Mouse (Mus musculus) layer of hippocampus, postnatal 14 days (tissue): Measurements from ENCODE around the gene Slc35c1. TPM values are rescaled to one million over a fixed set of nuclear protein-coding genes. Genes with fewer than 3 reads are reported as not detected.
"Not testable (repeated sequence)": the region's sequence is repeated elsewhere in the genome, so short reads cannot be mapped to it uniquely, and the experiment has no call there.

Experiments
- DNase-seq, 2 experiments: peaks; one replicate each; pipeline ENCODE4 v3.0.0; 2021 to 2022; ENCODE audit warnings: low spot score in 2 of 2, mixed read lengths in 1 of 2
- total RNA-seq, 2 experiments: library from RNA; stranded (reverse); gene quantifications; 2 replicates each; pipeline ENCODE4 v1.2.3; 2021

The Slc35c1 gene
- total RNA-seq, 2 experiments from 2014 or later = 16.7 to 18.8 TPM

DNA sequence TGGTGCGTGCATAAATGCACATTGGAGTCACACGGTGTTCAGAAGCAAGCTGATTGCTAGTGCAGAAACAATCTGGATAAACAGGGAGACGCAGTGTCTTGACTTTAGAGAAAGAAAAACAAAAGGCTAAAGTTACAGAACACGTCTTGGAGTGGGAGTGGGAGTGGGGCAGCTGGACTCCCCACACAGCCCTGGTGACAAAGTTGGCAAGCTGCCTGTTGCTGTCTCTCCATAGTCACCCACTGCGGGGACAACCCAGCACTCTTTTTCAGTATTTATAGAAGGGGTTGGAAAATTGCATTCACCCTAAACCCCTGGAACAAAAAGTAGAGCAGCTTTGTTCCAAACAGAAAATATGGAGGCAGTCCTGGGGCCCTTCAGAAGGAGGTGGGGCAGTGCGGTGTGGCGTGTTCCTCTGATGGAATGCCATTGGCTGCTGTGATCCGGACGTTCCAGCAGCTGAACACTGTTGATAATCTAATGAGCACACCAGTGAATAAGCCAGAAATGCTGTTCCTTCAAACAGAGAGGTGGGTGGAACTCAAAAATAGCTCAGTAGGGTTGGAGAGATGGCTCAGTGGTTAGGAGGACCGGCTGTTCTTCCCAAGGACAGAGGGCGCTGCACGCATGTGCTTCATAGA, 17.5 kb upstream of the Slc35c1 start:
- DNase-seq = no peak

DNA sequence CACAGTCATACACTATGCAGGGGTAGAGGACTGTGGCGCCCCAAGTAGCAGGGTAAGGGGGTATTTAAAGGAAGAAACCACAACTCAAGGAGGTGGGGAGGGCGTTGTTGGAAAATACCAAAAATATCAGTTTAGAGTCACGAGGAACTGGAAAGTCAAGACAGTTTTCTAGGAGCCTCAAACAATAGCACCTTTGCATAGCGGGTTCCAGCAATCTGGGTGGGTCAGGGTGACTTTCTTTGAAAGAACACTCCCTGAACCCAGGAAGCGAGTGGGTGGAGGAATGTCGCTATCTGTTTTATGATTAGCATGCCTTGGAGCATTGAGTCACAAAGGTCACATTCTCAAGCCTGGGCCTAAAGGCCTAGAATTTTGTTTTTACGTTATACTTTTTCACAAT, 16.2 kb upstream of the Slc35c1 start:
- not testable (repeated sequence) for DNase-seq

GRCm38 (mm10) chr2:92475711-92476110, 15.4 kb upstream of the Slc35c1 start:
- no peak for DNase-seq

DNA sequence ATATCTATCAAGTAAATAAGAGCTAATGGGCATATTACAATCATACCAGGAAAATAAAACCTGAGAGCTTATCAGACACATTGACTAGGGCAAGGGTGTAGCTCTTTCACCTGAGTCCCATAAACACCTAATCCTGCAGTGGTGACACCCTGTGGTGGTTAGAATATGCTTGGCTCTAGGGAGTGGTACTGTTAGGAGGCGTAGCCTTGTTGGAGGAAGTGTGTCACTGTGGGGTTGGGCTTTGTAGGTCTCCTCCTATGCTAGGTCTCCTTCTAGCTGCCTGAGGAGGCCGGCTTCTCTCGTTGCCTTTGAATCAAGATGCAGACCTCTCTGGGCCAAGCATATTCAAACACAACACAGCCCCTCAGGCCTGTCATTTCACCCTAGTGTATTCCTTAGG, 14.6 kb upstream of the Slc35c1 start:
- DNase-seq = no peak

DNA sequence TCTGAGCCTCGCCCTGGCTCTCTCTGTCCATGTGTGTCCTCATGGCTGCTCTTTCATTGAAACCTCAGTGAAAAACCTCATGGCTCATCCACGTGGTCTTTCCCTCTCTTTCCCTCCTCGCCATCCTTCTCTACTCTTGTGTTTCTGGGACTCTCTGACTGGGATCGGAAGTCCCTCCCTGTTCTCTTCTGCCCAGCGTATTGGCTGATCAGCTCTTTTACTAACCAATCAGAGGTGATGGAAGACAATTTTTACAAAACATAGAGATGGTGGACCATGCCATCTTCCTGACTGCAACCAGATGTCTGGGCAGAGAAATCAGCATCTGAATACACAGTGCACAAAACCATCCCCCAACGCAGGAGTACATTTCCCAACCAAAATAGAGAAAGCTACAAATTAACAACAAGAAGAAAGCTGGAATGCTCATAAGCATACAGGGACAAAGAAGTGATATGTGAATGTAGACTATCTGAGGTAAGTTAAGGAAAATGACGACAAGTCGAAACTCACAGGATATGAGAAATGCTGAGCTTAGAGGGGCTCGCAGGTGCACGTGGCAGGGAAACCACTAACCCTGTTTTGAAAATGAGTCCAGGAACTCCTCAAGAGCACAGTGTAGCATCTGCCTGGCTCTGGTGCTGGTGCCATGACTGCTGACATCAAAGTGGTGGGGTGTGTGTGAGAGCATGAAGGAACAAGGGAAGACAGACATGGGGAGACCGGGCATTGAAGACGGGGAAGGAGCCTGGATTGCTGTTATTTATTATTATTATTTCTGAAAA, 11.7 kb upstream of the Slc35c1 start:
- DNase-seq = no peak

DNA sequence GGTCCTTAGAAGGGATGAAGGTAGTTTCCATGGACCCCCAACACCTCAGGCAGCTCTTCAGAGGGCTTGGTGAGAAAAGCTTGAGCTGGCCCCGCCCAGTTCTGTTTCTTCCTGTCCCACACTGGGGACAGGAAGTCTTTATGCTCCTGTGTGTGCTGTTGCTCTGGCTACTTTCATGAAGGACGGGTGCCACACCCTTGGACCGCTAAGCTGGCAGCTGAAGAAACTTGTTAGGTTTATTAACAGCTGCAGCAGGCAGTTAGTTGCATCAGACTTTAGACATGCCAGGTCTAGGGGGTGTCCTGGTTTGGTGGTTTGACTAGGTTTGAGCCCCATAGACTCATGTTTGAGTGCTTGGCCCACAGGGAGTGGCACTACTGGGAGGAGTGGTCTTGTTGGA, 4.4 kb upstream of the Slc35c1 start:
- DNase-seq = no peak

DNA sequence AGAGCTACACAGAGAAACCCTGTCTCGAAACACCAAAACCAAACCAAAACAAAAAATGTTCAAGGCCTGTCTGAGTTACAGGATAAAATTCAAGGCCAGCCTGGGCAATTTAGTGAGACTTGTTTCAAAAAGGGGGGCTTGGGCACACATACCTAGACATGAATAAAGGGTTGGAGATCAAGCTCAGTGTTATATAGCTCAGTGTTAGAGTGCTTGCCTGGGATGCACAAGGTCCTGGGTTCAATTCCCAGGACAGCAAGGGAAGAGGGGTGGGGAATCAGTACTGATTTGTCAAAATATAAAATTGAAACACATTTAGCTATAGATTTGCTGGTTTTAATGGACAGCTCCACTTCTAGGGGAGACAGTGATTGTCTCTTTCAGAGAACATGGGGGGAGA, 877 bp upstream of the Slc35c1 start:
- no peak for DNase-seq

GRCm38 (mm10) chr2:92459141-92459920, 1.0 kb downstream of the Slc35c1 start:
- peak; percentile 78 to 82 for DNase-seq

GRCm38 (mm10) chr2:92458481-92458880, 1.9 kb downstream of the Slc35c1 start:
- no peak for DNase-seq

- no peak for DNase-seq
Observed at GRCm38 (mm10) chr2:92456970-92457530, 3.3 kb downstream of the Slc35c1 start.

DNA sequence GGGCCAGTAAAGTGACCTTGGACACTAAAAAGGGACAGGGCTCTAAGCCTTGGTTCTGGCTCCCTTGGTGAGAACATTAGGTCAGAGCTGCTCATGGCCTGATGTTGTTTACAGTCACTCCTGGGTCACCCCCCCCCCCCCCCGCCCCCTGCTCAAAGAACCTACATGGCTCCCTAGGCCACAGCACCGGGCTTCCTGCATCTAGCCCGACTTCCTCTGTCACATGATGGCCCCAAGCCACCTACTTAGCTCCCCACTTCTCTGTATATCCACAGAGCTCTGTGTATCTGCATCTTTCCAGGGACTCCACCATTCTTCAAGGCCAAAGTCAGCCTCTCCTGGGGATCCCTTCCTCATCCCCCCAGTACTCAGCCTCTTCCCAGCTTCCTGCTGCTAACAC, 4.6 kb downstream of the Slc35c1 start:
- DNase-seq = no peak

GRCm38 (mm10) chr2:92454166-92454565, 6.2 kb downstream of the Slc35c1 start:
- DNase-seq = no peak

DNA sequence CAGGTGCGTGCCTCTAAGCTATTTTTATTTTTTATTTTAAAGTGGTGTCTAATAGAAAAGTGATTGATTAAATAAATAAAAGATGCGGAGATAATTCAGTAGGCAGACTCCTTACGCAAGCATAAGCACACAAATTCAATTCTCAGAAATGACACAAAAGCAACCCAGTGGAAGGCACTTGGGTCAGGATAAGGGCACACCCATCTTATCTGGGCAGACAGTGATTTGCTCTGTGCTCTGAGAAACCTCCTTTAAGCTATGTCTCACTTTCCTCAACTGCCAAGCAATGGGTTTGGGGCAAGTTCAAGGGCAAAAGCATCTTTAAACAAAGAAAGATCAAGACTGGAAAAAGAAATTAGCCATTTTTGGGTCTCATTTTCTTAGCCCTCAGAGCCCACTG, 9.2 kb downstream of the Slc35c1 start:
- DNase-seq = no peak

DNA sequence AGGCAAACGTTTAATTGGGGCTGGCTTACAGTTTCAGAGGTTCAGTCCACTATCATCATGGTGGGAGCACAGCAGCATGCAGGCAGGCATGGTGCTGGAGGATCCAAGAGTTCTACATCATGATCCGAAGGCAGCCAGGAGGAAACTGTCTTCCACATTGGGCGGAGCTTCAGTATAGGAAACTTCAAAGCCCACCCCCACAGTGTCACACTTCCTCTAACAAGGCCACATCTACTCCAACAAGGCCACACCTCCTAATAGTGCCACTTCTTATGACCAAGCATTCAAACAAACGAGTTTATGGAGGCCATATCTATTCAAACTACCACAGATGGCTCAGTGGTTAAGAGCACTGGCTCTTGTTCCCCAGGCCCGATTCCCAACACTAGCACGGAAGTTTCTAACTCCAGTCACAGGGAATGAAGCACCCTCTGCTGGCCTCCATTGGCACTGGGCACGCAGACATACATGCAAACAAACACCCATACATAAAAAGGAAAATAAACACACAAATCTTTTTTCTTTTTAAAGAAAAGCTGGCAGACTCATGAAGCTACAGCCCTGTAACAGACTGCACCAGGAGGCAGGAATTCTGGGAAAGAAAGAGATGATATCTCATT, 13.1 kb downstream of the Slc35c1 start:
- no peak for DNase-seq

DNA sequence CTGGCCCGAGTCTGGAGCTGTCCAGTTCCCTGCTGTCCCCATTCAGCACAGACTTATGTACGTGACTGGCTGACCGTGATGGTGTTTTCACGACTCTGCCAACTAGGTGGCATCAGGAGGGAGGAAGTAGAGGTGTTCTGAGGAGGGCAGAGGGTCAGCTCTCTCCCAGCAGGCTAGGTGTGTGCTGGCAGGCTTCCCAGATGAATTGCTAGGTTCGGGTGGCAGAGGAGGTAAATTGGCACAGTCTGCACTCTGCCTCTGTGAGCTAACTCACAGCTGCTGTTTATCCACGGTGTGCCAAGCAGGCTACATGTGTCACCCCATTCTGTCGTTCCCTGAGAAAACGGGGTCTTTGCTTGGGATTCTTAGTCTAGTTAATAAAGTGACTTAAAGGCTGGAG, 13.7 kb downstream of the Slc35c1 start:
- DNase-seq = no peak

GRCm38 (mm10) chr2:92445890-92446289, 14.4 kb downstream of the Slc35c1 start:
- no peak for DNase-seq

GRCm38 (mm10) chr2:92444376-92444775, 16.0 kb downstream of the Slc35c1 start:
- no peak for DNase-seq

GRCm38 (mm10) chr2:92443313-92443712, 17.0 kb downstream of the Slc35c1 start:
- no peak for DNase-seq

DNA sequence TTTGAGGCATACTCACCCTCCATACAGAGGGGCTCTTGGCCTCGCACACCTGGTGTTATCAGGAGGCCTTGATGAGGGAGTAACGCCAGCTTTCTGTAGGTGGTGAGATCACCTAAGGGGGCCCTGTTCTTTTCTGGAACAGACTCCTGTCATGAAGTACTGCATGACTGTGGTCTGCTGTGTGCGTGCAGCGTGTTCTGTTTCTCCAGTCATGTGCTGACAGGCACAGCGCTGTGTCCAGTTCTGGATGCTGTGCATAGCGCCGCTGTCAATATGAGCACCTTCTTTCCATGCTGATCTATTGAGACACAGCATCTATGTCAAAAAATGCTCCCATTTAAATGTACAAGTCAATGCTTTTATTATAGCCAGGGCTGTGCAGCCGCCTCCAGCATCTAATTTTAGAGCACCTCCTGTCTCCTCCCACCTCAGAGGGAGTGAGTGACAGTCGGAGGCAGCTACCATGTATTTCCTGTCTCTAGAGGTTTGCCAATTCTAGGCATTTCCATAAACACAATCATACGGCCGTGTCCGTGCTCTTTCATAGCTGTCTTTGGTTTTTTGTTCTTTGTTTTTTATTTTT, 17.8 kb downstream of the Slc35c1 start:
- peak in 1 of 2 experiments; percentile 54 for DNase-seq

DNA sequence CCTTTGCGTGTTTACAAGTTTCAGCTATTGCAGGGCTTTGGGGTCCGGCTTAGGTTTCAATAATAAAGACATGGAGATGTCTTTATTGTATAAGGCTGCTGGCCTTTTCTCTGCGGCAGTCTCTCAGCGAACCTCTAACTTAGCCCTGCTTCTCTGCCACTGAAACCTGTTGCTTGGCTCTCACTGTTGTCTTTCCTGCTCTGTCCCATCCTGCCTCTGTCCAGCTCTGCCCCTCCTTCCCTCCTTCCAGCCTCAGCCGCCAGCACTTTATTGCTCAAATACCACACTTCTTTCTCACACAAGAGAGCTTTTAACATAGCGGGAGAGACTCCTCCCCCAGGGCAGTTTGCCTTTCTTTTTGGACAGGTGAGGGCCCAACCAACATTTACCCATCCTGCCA, 19.9 kb downstream of the Slc35c1 start:
- DNase-seq = no peak

- DNase-seq = no peak
Observed at GRCm38 (mm10) chr2:92438567-92438966, 21.8 kb downstream of the Slc35c1 start.
